In the genomic region with DNA sequence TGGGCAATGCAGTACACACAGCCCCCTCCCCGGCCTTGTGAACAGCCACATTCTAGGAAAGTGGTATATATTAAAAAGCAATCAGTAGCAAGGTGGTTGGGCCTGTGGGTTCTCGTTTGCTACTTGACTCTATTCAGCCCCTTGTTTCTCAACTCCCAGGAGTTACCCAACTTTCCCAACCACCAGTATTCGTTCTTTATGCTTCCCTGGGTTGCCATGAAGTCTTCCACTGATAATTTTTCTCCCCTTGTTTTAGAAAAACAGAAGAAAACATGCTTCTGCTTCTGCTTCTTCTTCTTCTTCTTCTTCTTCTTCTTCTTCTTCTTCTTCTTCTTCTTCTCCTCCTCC, we compare ENCODE assay signal across 21 mouse cellular contexts. TPM values are rescaled to one million over a fixed set of nuclear protein-coding genes. Genes with fewer than 3 reads are reported as not detected.
"Had no signal": no experiment of that assay in that cellular context is flagged by ENCODE, and none has a peak within 500 bp of the region (broad histone marks: within the 10 kb centered on the region; RNA-seq: fewer than 3 reads in every experiment).

No protein-coding gene starts in this region.

- H3K9me3 ChIP-seq: liver, embryonic 13.5 days; liver, embryonic 15.5 days; lung, embryonic 15.5 days; midbrain, embryonic 10.5 days; midbrain, embryonic 12.5 days; neural tube, embryonic 13.5 days; neural tube, embryonic 15.5 days; stomach, embryonic 15.5 days had no signal

- H3K4me3 ChIP-seq: liver, embryonic 13.5 days; liver, embryonic 15.5 days; lung, embryonic 15.5 days; midbrain, embryonic 10.5 days; midbrain, embryonic 12.5 days; myocyte; neural tube, embryonic 13.5 days; neural tube, embryonic 15.5 days; stomach, embryonic 15.5 days had no signal

- H3K9ac ChIP-seq: liver, embryonic 13.5 days; liver, embryonic 15.5 days; liver, postnatal 0 days; lung, embryonic 15.5 days; midbrain, embryonic 12.5 days; neural tube, embryonic 13.5 days; neural tube, embryonic 15.5 days; stomach, embryonic 15.5 days had no signal

- ATAC-seq: liver, postnatal 0 days; midbrain, embryonic 16.5 days had no signal

- H3K4me2 ChIP-seq: liver, embryonic 13.5 days; liver, embryonic 15.5 days; lung, embryonic 15.5 days; midbrain, embryonic 12.5 days; neural tube, embryonic 13.5 days; neural tube, embryonic 15.5 days; stomach, embryonic 15.5 days had no signal

- H3K27ac ChIP-seq: liver, embryonic 13.5 days; liver, embryonic 15.5 days; lung, embryonic 15.5 days; macrophage; midbrain, embryonic 12.5 days; neural tube, embryonic 13.5 days; neural tube, embryonic 15.5 days had no signal

- H3K36me3 ChIP-seq: liver, embryonic 13.5 days; liver, embryonic 15.5 days; lung, embryonic 15.5 days; midbrain, embryonic 10.5 days; midbrain, embryonic 12.5 days; neural tube, embryonic 13.5 days; neural tube, embryonic 15.5 days; stomach, embryonic 15.5 days had no signal

- H3K27me3 ChIP-seq: lung, embryonic 15.5 days; midbrain, embryonic 12.5 days; neural tube, embryonic 13.5 days; neural tube, embryonic 15.5 days; stomach, embryonic 15.5 days had no signal

- DNase-seq: liver, embryonic 13.5 days; liver, postnatal 0 days; lung, adult 2 months; midbrain, embryonic 14.5 days; retina, postnatal 1 day; right cerebral cortex, adult 18-20 months; thymus, adult 2 months; thymus, postnatal 25 days; thymus, postnatal 4 days had no signal

- H3K4me1 ChIP-seq: liver, embryonic 13.5 days; neural tube, embryonic 13.5 days; neural tube, embryonic 15.5 days had no signal

RNA-seq across cellular contexts. Expression of a gene that starts 22.4 kb away (rescaled TPM):
- total RNA-seq: megakaryocyte-erythroid progenitor cell, adult 5-6 weeks had no signal
- polyA plus RNA-seq: midbrain, embryonic 10.5 days; midbrain, embryonic 12.5 days; midbrain, embryonic 16.5 days; myocyte; neural tube, embryonic 13.5 days had no signal

RNA-seq across cellular contexts. Expression of a gene that starts 36.9 kb away (rescaled TPM):
- total RNA-seq: megakaryocyte-erythroid progenitor cell, adult 5-6 weeks had no signal
- polyA plus RNA-seq: macrophage; midbrain, embryonic 10.5 days; myocyte; neural tube, embryonic 11.5 days had no signal
